In the genomic region with DNA sequence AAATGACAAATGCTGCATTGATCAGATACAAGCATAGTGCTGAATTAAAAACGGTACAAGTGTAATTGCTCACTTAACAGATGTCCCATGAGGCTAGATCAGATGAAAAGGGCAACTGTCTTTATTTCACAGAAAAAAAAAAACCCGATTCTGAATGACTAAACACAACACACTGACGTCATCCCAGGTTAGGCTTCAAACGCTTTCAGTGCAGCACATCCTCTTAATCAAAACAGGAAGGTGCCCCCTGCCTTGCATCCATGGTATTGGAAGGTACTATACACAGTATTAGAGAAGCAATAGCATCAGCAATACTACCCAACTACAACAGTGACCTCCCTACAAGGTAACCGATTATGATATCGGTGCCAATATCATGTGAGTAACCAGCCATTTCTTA, we compare ENCODE assay signal across 22 mouse cellular contexts. TPM values are rescaled to one million over a fixed set of nuclear protein-coding genes. Genes with fewer than 3 reads are reported as not detected.
DNase-seq lines count a peak whose midpoint lies in the region; ATAC-seq lines count a peak whose summit lies in the region.
"Had no signal": no experiment of that assay in that cellular context is flagged by ENCODE, and none has a peak within 500 bp of the region (broad histone marks: within the 10 kb centered on the region; RNA-seq: fewer than 3 reads in every experiment).

No protein-coding gene starts in this region.

- ATAC-seq in forebrain, embryonic 13.5 days = peak; percentile 60; the same call in 1 of the 2 replicates
- no peak for ATAC-seq in forebrain, embryonic 12.5 days (ENCODE audit: low FRiP score)
- ATAC-seq in midbrain, embryonic 15.5 days (replicated peaks) = peak; percentile 12; the same call in 1 of the 2 replicates
- ATAC-seq in midbrain, embryonic 13.5 days = no peak
- ATAC-seq in embryonic facial prominence, embryonic 15.5 days (ENCODE audit: insufficient number of reproducible peaks, low FRiP score, low TSS enrichment, low read depth) = no peak

- H3K9ac ChIP-seq in forebrain, embryonic 13.5 days = no peak overlapping the region
- H3K9ac ChIP-seq in forebrain, embryonic 12.5 days = no peak overlapping the region
- H3K9ac ChIP-seq in midbrain, embryonic 15.5 days = no peak overlapping the region
- no peak overlapping the region for H3K9ac ChIP-seq in midbrain, embryonic 13.5 days (replicated peaks)
- no peak overlapping the region for H3K9ac ChIP-seq in embryonic facial prominence, embryonic 15.5 days
- H3K9ac ChIP-seq: embryonic facial prominence, embryonic 12.5 days; hindbrain, embryonic 15.5 days; limb, embryonic 13.5 days; liver, embryonic 14.5 days; lung, embryonic 15.5 days; neural tube, embryonic 13.5 days had no signal

- H3K4me1 ChIP-seq in forebrain, embryonic 13.5 days = peaks cover 44% of the 10 kb centered on the region
- peaks cover 27% of the 10 kb centered on the region for H3K4me1 ChIP-seq in forebrain, embryonic 12.5 days
- H3K4me1 ChIP-seq in midbrain, embryonic 15.5 days = peaks cover 13% of the 10 kb centered on the region
- H3K4me1 ChIP-seq in midbrain, embryonic 13.5 days (replicated peaks) = peaks cover 22% of the 10 kb centered on the region
- peaks cover 26% of the 10 kb centered on the region for H3K4me1 ChIP-seq in embryonic facial prominence, embryonic 15.5 days
- H3K4me1 ChIP-seq: limb, embryonic 13.5 days; lung, embryonic 15.5 days had no signal

- H3K4me3 ChIP-seq in forebrain, embryonic 13.5 days = no peak overlapping the region
- no peak overlapping the region for H3K4me3 ChIP-seq in forebrain, embryonic 12.5 days (replicated peaks)
- no peak overlapping the region for H3K4me3 ChIP-seq in midbrain, embryonic 15.5 days
- no peak overlapping the region for H3K4me3 ChIP-seq in midbrain, embryonic 13.5 days (replicated peaks)
- H3K4me3 ChIP-seq in embryonic facial prominence, embryonic 15.5 days (replicated peaks) = no peak overlapping the region
- H3K4me3 ChIP-seq: embryonic facial prominence, embryonic 12.5 days; heart, embryonic 10.5 days; hindbrain, embryonic 15.5 days; limb, embryonic 13.5 days; lung, embryonic 15.5 days; midbrain, embryonic 10.5 days; neural tube, embryonic 13.5 days had no signal

- DNase-seq in left cerebral cortex, adult 8-10 months (ENCODE audit: low spot score in 2 of 2) = no peak
- DNase-seq in left cerebral cortex, postnatal 25 days (ENCODE audit: low spot score in 2 of 2) = no peak
- DNase-seq in kidney, adult 8-10 months = no peak
- DNase-seq: adrenal gland, adult 2 months; cerebellum, adult 8-10 months; kidney, adult 18-20 months; kidney, postnatal 25 days; thymus, postnatal 25 days had no signal

- no peaks in the 10 kb centered on the region for H3K9me3 ChIP-seq in forebrain, embryonic 13.5 days (replicated peaks)
- no peaks in the 10 kb centered on the region for H3K9me3 ChIP-seq in forebrain, embryonic 12.5 days
- H3K9me3 ChIP-seq in midbrain, embryonic 15.5 days = no peaks in the 10 kb centered on the region
- H3K9me3 ChIP-seq in midbrain, embryonic 13.5 days = no peaks in the 10 kb centered on the region
- H3K9me3 ChIP-seq in embryonic facial prominence, embryonic 15.5 days (replicated peaks) = no peaks in the 10 kb centered on the region
- H3K9me3 ChIP-seq: embryonic facial prominence, embryonic 12.5 days; heart, embryonic 10.5 days; hindbrain, embryonic 15.5 days; limb, embryonic 13.5 days; lung, embryonic 15.5 days; midbrain, embryonic 10.5 days; neural tube, embryonic 13.5 days had no signal

- no peaks in the 10 kb centered on the region for H3K27me3 ChIP-seq in forebrain, embryonic 13.5 days
- no peaks in the 10 kb centered on the region for H3K27me3 ChIP-seq in forebrain, embryonic 12.5 days
- no peaks in the 10 kb centered on the region for H3K27me3 ChIP-seq in midbrain, embryonic 15.5 days (replicated peaks)
- H3K27me3 ChIP-seq in midbrain, embryonic 13.5 days = no peaks in the 10 kb centered on the region
- H3K27me3 ChIP-seq in embryonic facial prominence, embryonic 15.5 days = no peaks in the 10 kb centered on the region
- H3K27me3 ChIP-seq: embryonic facial prominence, embryonic 12.5 days; hindbrain, embryonic 15.5 days; limb, embryonic 13.5 days; lung, embryonic 15.5 days; neural tube, embryonic 13.5 days had no signal

- intact Hi-C loops in left cerebral cortex, postnatal 25 days (cut with DNase I) = loop anchor here (5.0 kb wide), 1 partner anchor 64 kb away; no protein-coding TSS in a partner anchor

- peak overlapping the region; percentile 25; the same call in 1 of the 2 replicates for H3K27ac ChIP-seq in forebrain, embryonic 13.5 days
- H3K27ac ChIP-seq in forebrain, embryonic 12.5 days = no peak overlapping the region
- no peak overlapping the region for H3K27ac ChIP-seq in midbrain, embryonic 15.5 days
- no peak overlapping the region for H3K27ac ChIP-seq in midbrain, embryonic 13.5 days
- H3K27ac ChIP-seq in embryonic facial prominence, embryonic 15.5 days (replicated peaks) = 0 out of 2 replicates have a peak overlapping the region, but pooled peaks have one; percentile 28
- H3K27ac ChIP-seq: embryonic facial prominence, embryonic 12.5 days; heart, embryonic 10.5 days; hindbrain, embryonic 15.5 days; limb, embryonic 13.5 days; liver, embryonic 14.5 days; lung, embryonic 15.5 days; macrophage had no signal

- WGBS in forebrain, embryonic 13.5 days = 49% methylated on average over 6 of the region's 6 CpGs
- WGBS in forebrain, embryonic 12.5 days = 53% methylated on average over 6 of the region's 6 CpGs
- 67% methylated on average over 6 of the region's 6 CpGs for WGBS in midbrain, embryonic 15.5 days
- 79% methylated on average over 6 of the region's 6 CpGs for WGBS in midbrain, embryonic 13.5 days
- WGBS in embryonic facial prominence, embryonic 15.5 days = 62% methylated on average over 6 of the region's 6 CpGs

- H3K36me3 ChIP-seq in forebrain, embryonic 13.5 days (ENCODE audit: poor library complexity, severe bottlenecking) = no peaks in the 10 kb centered on the region
- H3K36me3 ChIP-seq in forebrain, embryonic 12.5 days (replicated peaks) = no peaks in the 10 kb centered on the region
- no peaks in the 10 kb centered on the region for H3K36me3 ChIP-seq in midbrain, embryonic 15.5 days (replicated peaks)
- no peaks in the 10 kb centered on the region for H3K36me3 ChIP-seq in midbrain, embryonic 13.5 days
- no peaks in the 10 kb centered on the region for H3K36me3 ChIP-seq in embryonic facial prominence, embryonic 15.5 days
- H3K36me3 ChIP-seq: embryonic facial prominence, embryonic 12.5 days; heart, embryonic 10.5 days; hindbrain, embryonic 15.5 days; limb, embryonic 13.5 days; lung, embryonic 15.5 days; midbrain, embryonic 10.5 days; neural tube, embryonic 13.5 days had no signal

- H3K4me2 ChIP-seq in forebrain, embryonic 13.5 days = no peak overlapping the region
- H3K4me2 ChIP-seq in forebrain, embryonic 12.5 days = no peak overlapping the region
- H3K4me2 ChIP-seq in midbrain, embryonic 15.5 days = no peak overlapping the region
- H3K4me2 ChIP-seq in midbrain, embryonic 13.5 days (replicated peaks) = no peak overlapping the region
- no peak overlapping the region for H3K4me2 ChIP-seq in embryonic facial prominence, embryonic 15.5 days (replicated peaks)
- H3K4me2 ChIP-seq: embryonic facial prominence, embryonic 12.5 days; hindbrain, embryonic 15.5 days; limb, embryonic 13.5 days; lung, embryonic 15.5 days; neural tube, embryonic 13.5 days had no signal

RNA-seq across cellular contexts. Expression of a gene that starts 49.7 kb away (rescaled TPM):
- 81.1 and 87.2 TPM in 2 replicates for polyA plus RNA-seq in forebrain, embryonic 13.5 days (2015; fragmentation: Nextera tagmentation; extraction: Ambion mirVana)
- 79.3 and 104 TPM in 2 replicates for polyA plus RNA-seq in forebrain, embryonic 12.5 days (2016; fragmentation: Nextera tagmentation; extraction: Ambion mirVana)
- 95.5 and 98.0 TPM in 2 replicates for polyA plus RNA-seq in midbrain, embryonic 15.5 days (2015; fragmentation: Nextera tagmentation; extraction: Ambion mirVana)
- 77.4 and 79.2 TPM in 2 replicates for polyA plus RNA-seq in midbrain, embryonic 13.5 days (2015; fragmentation: Nextera tagmentation; extraction: Ambion mirVana)
- polyA plus RNA-seq in embryonic facial prominence, embryonic 15.5 days (2015; fragmentation: Nextera tagmentation; extraction: Ambion mirVana) = 12.5 and 13.9 TPM in 2 replicates
- 10 to 100 TPM; 61.3 to 67.7 (median 64.5) TPM for total RNA-seq in left cerebral cortex, adult 8-10 months (2022)
- 10 to 100 TPM; 59.2 to 62.0 TPM for total RNA-seq in left cerebral cortex, postnatal 25 days (2021)

Comparison
In these comparisons a context has a peak if more than half of its experiments do, and no peak if none do; other contexts are left out.
1. ATAC-seq: peak in forebrain, embryonic 13.5 days (single experiment) and midbrain, embryonic 15.5 days (single experiment); none in forebrain, embryonic 12.5 days (single experiment), midbrain, embryonic 13.5 days (single experiment) and embryonic facial prominence, embryonic 15.5 days (single experiment).
2. H3K27ac ChIP-seq: peak in forebrain, embryonic 13.5 days (single experiment) and embryonic facial prominence, embryonic 15.5 days (single experiment); none in forebrain, embryonic 12.5 days (single experiment), midbrain, embryonic 15.5 days (single experiment) and midbrain, embryonic 13.5 days (single experiment).